Mouse (Mus musculus) heart, embryonic 11.5 days (tissue): ENCODE data around the gene H2al1a. TPM values are rescaled to one million over a fixed set of nuclear protein-coding genes. Genes with fewer than 3 reads are reported as not detected.
"Not testable (repeated sequence)": the region's sequence is repeated elsewhere in the genome, so short reads cannot be mapped to it uniquely, and the experiment has no call there.

ENCODE experiments used
- ATAC-seq: fragments of 200-750 bp; cut with Nextera tagmentation; replicated peaks from 2 replicates; pipeline ENCODE4 v1.8.0; 2017; ENCODE audit warnings: moderate library complexity; ENCODE audit not compliant: insufficient number of reproducible peaks, low FRiP score, low TSS enrichment
- H3K27ac ChIP-seq: fragments of 300-500 bp; sonication (generic); 2 replicates; pipeline ENCODE4 v1.5.1; 2014; ENCODE audit warnings: mild to moderate bottlenecking, low read depth, low read length
- H3K27me3 ChIP-seq: fragments of 300-500 bp; sonication (generic); 2 replicates; pipeline ENCODE4 v1.6.1; 2014; ENCODE audit warnings: mild to moderate bottlenecking, low read length, mixed read lengths; ENCODE audit not compliant: control insufficient read depth, insufficient read depth
- H3K36me3 ChIP-seq: fragments of 300-500 bp; sonication (generic); 2 replicates; pipeline ENCODE4 v1.6.1; 2014; ENCODE audit warnings: mild to moderate bottlenecking, low read length, moderate library complexity, mixed read lengths; ENCODE audit not compliant: control insufficient read depth, insufficient read depth
- H3K4me1 ChIP-seq: fragments of 300-500 bp; sonication (generic); 2 replicates; pipeline ENCODE4 v1.6.1; 2014; ENCODE audit warnings: low read length; ENCODE audit not compliant: control insufficient read depth, insufficient read depth
- H3K4me2 ChIP-seq: fragments of 300-500 bp; sonication (generic); 2 replicates; pipeline ENCODE4 v1.6.1; 2014; ENCODE audit warnings: mild to moderate bottlenecking, moderate library complexity
- H3K4me3 ChIP-seq: fragments of 300-500 bp; sonication (generic); 2 replicates; pipeline ENCODE4 v1.5.1; 2014; ENCODE audit warnings: low read depth, low read length
- H3K9ac ChIP-seq: fragments of 300-500 bp; sonication (generic); 2 replicates; pipeline ENCODE4 v1.6.1; 2014; ENCODE audit warnings: mild to moderate bottlenecking, low read depth, low read length, moderate library complexity
- H3K9me3 ChIP-seq: fragments of 300-500 bp; sonication (generic); replicated peaks from 2 replicates; pipeline ENCODE4 v1.6.1; 2016; ENCODE audit warnings: low read length; ENCODE audit not compliant: control insufficient read depth
- WGBS: fragments of 180-500 bp; shearing (Covaris S2); extraction: QIAGEN DNeasy Blood & Tissue Kit; methylation state at CpG from one replicate; pipeline ENCODE4 v1.1.7; 2014; ENCODE audit not compliant: insufficient replicate concordance; 5-methylcytosine and 5-hydroxymethylcytosine counted together
- polyA plus RNA-seq: library from polyadenylated mRNA; unstranded; fragments of >200 nt; fragmentation: Nextera tagmentation; extraction: Ambion mirVana; gene quantifications from 2 replicates; pipeline ENCODE4 v1.2.1, GENCODE M21; 2014

The H2al1a gene
- polyA plus RNA-seq: not detected in 2 replicates

- not testable (repeated sequence) for H3K4me1 ChIP-seq, H3K4me2 ChIP-seq, H3K4me3 ChIP-seq, H3K27ac ChIP-seq, ATAC-seq, H3K27me3 ChIP-seq, H3K9ac ChIP-seq, H3K9me3 ChIP-seq, H3K36me3 ChIP-seq
- no CpG with 5 or more reads among the region's 3 CpGs for WGBS
Measured at GRCm38 (mm10) chrX:11298957-11299356, at the start of gene H2al1a. Gene H2al1a (plus strand): TSS chrX:11299257.

GRCm38 (mm10) chrX:11250155-11250554 lies 48.9 kb upstream of the H2al1a start:
- Histone ChIP-seq H3K4me1 (no peaks in the 10 kb centered on the region), H3K9me3 (no peaks in the 10 kb centered on the region), H3K27me3 (peaks cover 3% of the 10 kb centered on the region; the same call in 1 of the 2 replicates), H3K36me3 (no peaks in the 10 kb centered on the region), H3K4me2 (no peak overlapping the region), H3K4me3 (no peak overlapping the region), H3K9ac (no peak overlapping the region), H3K27ac (no peak overlapping the region)
- ATAC-seq: no peak
- WGBS: 29% methylated on average over 12 of the region's 12 CpGs

GRCm38 (mm10) chrX:11254062-11254461 lies 45.0 kb upstream of the H2al1a start:
- Histone ChIP-seq H3K27me3 (peaks cover 3% of the 10 kb centered on the region; the same call in 1 of the 2 replicates), H3K27ac (no peak overlapping the region), H3K4me1 (no peaks in the 10 kb centered on the region), H3K9me3 (no peaks in the 10 kb centered on the region), H3K4me2 (no peak overlapping the region), H3K36me3 (no peaks in the 10 kb centered on the region), H3K9ac (no peak overlapping the region), H3K4me3 (no peak overlapping the region)
- 46% methylated on average over 5 of the region's 5 CpGs for WGBS
- no peak for ATAC-seq

GRCm38 (mm10) chrX:11254521-11255207 lies 44.4 kb upstream of the H2al1a start:
- Histone ChIP-seq H3K9me3 (no peaks in the 10 kb centered on the region), H3K27me3 (peaks cover 3% of the 10 kb centered on the region; the same call in 1 of the 2 replicates), H3K27ac (no peak overlapping the region), H3K36me3 (no peaks in the 10 kb centered on the region), H3K9ac (no peak overlapping the region), H3K4me1 (no peaks in the 10 kb centered on the region), H3K4me2 (no peak overlapping the region), H3K4me3 (no peak overlapping the region)
- WGBS: 34% methylated on average over 11 of the region's 11 CpGs
- no peak for ATAC-seq

- WGBS: 48% methylated on average over 8 of the region's 8 CpGs
- no peak overlapping the region for H3K27ac ChIP-seq
- ATAC-seq: no peak
Measured at GRCm38 (mm10) chrX:11255564-11256360, 43.3 kb upstream of the H2al1a start.

GRCm38 (mm10) chrX:11264918-11265317 lies 34.1 kb upstream of the H2al1a start:
- ATAC-seq: no peak
- H3K36me3 ChIP-seq: no peaks in the 10 kb centered on the region
- H3K4me2 ChIP-seq: no peak overlapping the region
- no peak overlapping the region for H3K9ac ChIP-seq
- H3K27ac ChIP-seq: no peak overlapping the region
- no peaks in the 10 kb centered on the region for H3K9me3 ChIP-seq
- H3K27me3 ChIP-seq: no peaks in the 10 kb centered on the region
- H3K4me3 ChIP-seq: no peak overlapping the region
- H3K4me1 ChIP-seq: no peaks in the 10 kb centered on the region
- 68% methylated on average over 8 of the region's 8 CpGs for WGBS

More at GRCm38 (mm10) chrX:11255564-11256360, 43.3 kb upstream of the H2al1a start:
- Histone ChIP-seq H3K9ac (no peak overlapping the region), H3K9me3 (no peaks in the 10 kb centered on the region), H3K4me3 (no peak overlapping the region), H3K4me1 (no peaks in the 10 kb centered on the region), H3K36me3 (no peaks in the 10 kb centered on the region), H3K27me3 (peaks cover 3% of the 10 kb centered on the region; the same call in 1 of the 2 replicates), H3K4me2 (no peak overlapping the region)

- ATAC-seq: no peak
- no peak overlapping the region for H3K9ac ChIP-seq
- no peaks in the 10 kb centered on the region for H3K36me3 ChIP-seq
- no peaks in the 10 kb centered on the region for H3K27me3 ChIP-seq
- H3K4me1 ChIP-seq: no peaks in the 10 kb centered on the region
- H3K4me2 ChIP-seq: no peak overlapping the region
- no peak overlapping the region for H3K4me3 ChIP-seq
- no peak overlapping the region for H3K27ac ChIP-seq
- H3K9me3 ChIP-seq: no peaks in the 10 kb centered on the region
- WGBS: 58% methylated on average over 7 of the region's 7 CpGs
Measured at GRCm38 (mm10) chrX:11267791-11268190, 31.3 kb upstream of the H2al1a start.

GRCm38 (mm10) chrX:11269074-11269473 lies 30.0 kb upstream of the H2al1a start:
- H3K27me3 ChIP-seq: no peaks in the 10 kb centered on the region
- no peaks in the 10 kb centered on the region for H3K9me3 ChIP-seq
- no peak overlapping the region for H3K4me2 ChIP-seq
- H3K36me3 ChIP-seq: no peaks in the 10 kb centered on the region
- no peak overlapping the region for H3K27ac ChIP-seq
- no peak overlapping the region for H3K9ac ChIP-seq
- ATAC-seq: no peak
- 82% methylated on average over 3 of the region's 3 CpGs for WGBS
- no peak overlapping the region for H3K4me3 ChIP-seq
- H3K4me1 ChIP-seq: no peaks in the 10 kb centered on the region
